Mouse (Mus musculus): ENCODE measurements at regions not wholly inside any gene's neighbourhood (a gene's known extent, or its start where the extent isn't known, plus 50 kb on each side); places are given as distances from the start of the nearest gene placed in this dataset.

DNA sequence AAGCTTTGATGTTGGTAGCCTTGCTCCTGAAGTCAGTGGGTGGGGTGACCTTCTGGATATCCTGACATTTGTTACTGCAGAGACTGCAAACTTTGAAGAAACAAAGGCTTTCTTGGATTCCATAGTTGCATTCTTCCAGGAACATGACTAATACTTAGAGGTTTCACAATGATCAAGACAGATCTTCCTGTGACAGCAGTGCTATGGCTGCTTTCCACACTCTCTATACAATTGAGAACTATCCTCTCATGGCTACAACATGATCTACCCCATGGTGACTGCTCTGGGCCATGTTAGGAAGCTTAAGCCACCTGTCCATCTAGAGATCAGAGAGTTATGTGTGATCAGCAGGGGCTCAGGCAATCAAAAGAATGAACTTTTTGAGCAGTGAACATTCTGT is 172.8 kb upstream of the Rap2b start:
- no peak for TF ChIP-seq CTCF (IDR thresholded peaks at IDR 0.05; ENCODE audit: low read depth)
- TF ChIP-seq EP300 (IDR thresholded peaks at IDR 0.05; ENCODE audit: low read depth) = no peak

Data from heart, postnatal 0 days (tissue).